Mouse (Mus musculus) MEL (cell line): ENCODE data around the gene Map3k20. TPM values are rescaled to one million over a fixed set of nuclear protein-coding genes. Genes with fewer than 3 reads are reported as not detected.

Experiments used
- DNase-seq: peaks from one replicate; pipeline ENCODE4 v3.0.0; 2011; ENCODE audit warnings: low read depth, low spot score
- H3K27ac ChIP-seq: 2 replicates; pipeline ENCODE4 v1.5.1; 2012; ENCODE audit warnings: low read depth, mild to moderate bottlenecking, control low read depth, low read length, moderate library complexity; ENCODE audit not compliant: control insufficient read depth
- H3K27me3 ChIP-seq, 2 experiments: fragments of 150-350 bp in 1 of 2; sonication (generic) in 1 of 2; 2 replicates each; pipeline ENCODE4 v1.6.1; 2012; ENCODE audit warnings: low read length in 2 of 2, mild to moderate bottlenecking in 2 of 2, improper control_type of control experiment in 1 of 2, moderate library complexity in 1 of 2; ENCODE audit not compliant: insufficient read depth in 2 of 2, control insufficient read depth in 1 of 2
- H3K36me3 ChIP-seq, 2 experiments: 2 replicates each; pipeline ENCODE4 v1.6.1; 2012 to 2014; ENCODE audit warnings: low read length in 2 of 2, improper control_type of control experiment in 1 of 2, inconsistent platforms in 1 of 2, mild to moderate bottlenecking in 1 of 2; ENCODE audit not compliant: insufficient read depth in 2 of 2, control insufficient read depth in 1 of 2
- H3K4me1 ChIP-seq, 2 experiments: fragments of 150-350 bp in 1 of 2; sonication (generic) in 1 of 2; 2 replicates each; pipeline ENCODE4 v1.6.1; 2012; ENCODE audit warnings: low read length in 2 of 2, improper control_type of control experiment in 1 of 2, mild to moderate bottlenecking in 1 of 2; ENCODE audit not compliant: insufficient read depth in 2 of 2, control insufficient read depth in 1 of 2
- H3K4me3 ChIP-seq, 2 experiments: fragments of 150-350 bp in 1 of 2; sonication (generic) in 1 of 2; 2 replicates each; pipeline ENCODE4 v1.5.1; 2012; ENCODE audit warnings: low read depth in 2 of 2, low read length in 2 of 2, mild to moderate bottlenecking in 2 of 2, moderate library complexity in 2 of 2, control low read depth in 1 of 2, improper control_type of control experiment in 1 of 2; ENCODE audit not compliant: control insufficient read depth in 1 of 2, insufficient read depth in 1 of 2
- H3K79me2 ChIP-seq: 2 replicates; pipeline ENCODE4 v1.6.1; 2012; ENCODE audit warnings: mild to moderate bottlenecking, low read length, moderate library complexity; ENCODE audit not compliant: control insufficient read depth, poor library complexity, insufficient read depth
- H3K9ac ChIP-seq: 2 replicates; pipeline ENCODE4 v1.6.1; 2012; ENCODE audit warnings: low read depth, mild to moderate bottlenecking, control low read depth, low read length, moderate library complexity; ENCODE audit not compliant: control insufficient read depth, poor library complexity, severe bottlenecking
- H3K9me3 ChIP-seq: fragments of 150-350 bp; sonication (generic); replicated peaks from 2 replicates; pipeline ENCODE4 v1.6.1; 2012; ENCODE audit warnings: mild to moderate bottlenecking, low read length, improper control_type of control experiment, moderate library complexity; ENCODE audit not compliant: insufficient read depth
- BHLHE40 ChIP-seq: IDR thresholded peaks from 2 replicates; pipeline ENCODE4 v1.6.1; 2012; ENCODE audit warnings: low read depth, mild to moderate bottlenecking, inconsistent platforms, low read length, improper control_type of control experiment, borderline replicate concordance
- CTCF ChIP-seq, 3 experiments: IDR thresholded peaks in 2 of 3; conservative IDR thresholded peaks in 1 of 3; 2 replicates each; pipeline ENCODE4 v1.5.1; 2011 to 2012; ENCODE audit warnings: low read length in 3 of 3, low read depth in 2 of 3, mild to moderate bottlenecking in 2 of 3, improper control_type of control experiment in 1 of 3, inconsistent platforms in 1 of 3, mixed read lengths in 1 of 3, moderate library complexity in 1 of 3; ENCODE audit not compliant: control insufficient read depth in 1 of 3, insufficient read depth in 1 of 3, poor library complexity in 1 of 3, severe bottlenecking in 1 of 3
- ETS1 ChIP-seq: IDR thresholded peaks from 2 replicates; pipeline ENCODE4 v1.6.1; 2012; ENCODE audit warnings: low read depth, mild to moderate bottlenecking, inconsistent platforms, low read length, improper control_type of control experiment, moderate library complexity
- GATA1 ChIP-seq: IDR thresholded peaks from 2 replicates; pipeline ENCODE4 v1.6.1; 2011; ENCODE audit warnings: low read depth, low read length, improper control_type of control experiment
- KAT2A ChIP-seq: conservative IDR thresholded peaks from 2 replicates; pipeline ENCODE4 v1.6.1; 2012; ENCODE audit warnings: low read depth, low read length, improper control_type of control experiment, inconsistent platforms
- MAZ ChIP-seq: IDR thresholded peaks from 2 replicates; pipeline ENCODE4 v1.6.1; 2012; ENCODE audit warnings: low read depth, mild to moderate bottlenecking, inconsistent platforms, low read length, improper control_type of control experiment
- MYC ChIP-seq: IDR thresholded peaks from 2 replicates; pipeline ENCODE4 v1.6.1; 2011; ENCODE audit warnings: low read depth, mild to moderate bottlenecking, low read length, improper control_type of control experiment, moderate library complexity
- POLR2A ChIP-seq, 2 experiments: IDR thresholded peaks; 2 replicates each; pipeline ENCODE4 v1.6.1; 2011 to 2012; ENCODE audit warnings: low read length in 2 of 2, mild to moderate bottlenecking in 2 of 2, control low read depth in 1 of 2, improper control_type of control experiment in 1 of 2, low read depth in 1 of 2, moderate library complexity in 1 of 2; ENCODE audit not compliant: control insufficient read depth in 1 of 2, insufficient read depth in 1 of 2, poor library complexity in 1 of 2
- POLR2AphosphoS2 ChIP-seq: IDR thresholded peaks from 2 replicates; pipeline ENCODE4 v1.6.1; 2011; ENCODE audit warnings: low read length, improper control_type of control experiment
- POLR2AphosphoS5 ChIP-seq: IDR thresholded peaks from 2 replicates; pipeline ENCODE4 v1.6.1; 2012; ENCODE audit warnings: low read depth, borderline replicate concordance, mild to moderate bottlenecking, inconsistent platforms, low read length, moderate library complexity, mixed read lengths
- TCF12 ChIP-seq: IDR thresholded peaks from 2 replicates; pipeline ENCODE4 v1.6.1; 2014; ENCODE audit warnings: low read depth, mild to moderate bottlenecking, inconsistent platforms, low read length, improper control_type of control experiment, moderate library complexity
- UBTF ChIP-seq: IDR thresholded peaks from 2 replicates; pipeline ENCODE4 v1.6.1; 2012; ENCODE audit warnings: low read depth, mild to moderate bottlenecking, inconsistent platforms, low read length, improper control_type of control experiment, moderate library complexity, borderline replicate concordance; ENCODE audit not compliant: insufficient read depth
- USF1 ChIP-seq: IDR thresholded peaks from 2 replicates; pipeline ENCODE4 v1.6.1; 2014; ENCODE audit warnings: low read depth, mild to moderate bottlenecking, inconsistent platforms, low read length, improper control_type of control experiment, moderate library complexity
- ZMIZ1 ChIP-seq: IDR thresholded peaks from 2 replicates; pipeline ENCODE4 v1.6.1; 2012; ENCODE audit warnings: low read depth, mild to moderate bottlenecking, inconsistent platforms, low read length, improper control_type of control experiment, moderate library complexity
- ZNF384 ChIP-seq: IDR thresholded peaks from 2 replicates; pipeline ENCODE4 v1.6.1; 2012; ENCODE audit warnings: low read depth, mild to moderate bottlenecking, inconsistent platforms, low read length, improper control_type of control experiment
- polyA plus RNA-seq, 2 experiments: library from polyadenylated mRNA; stranded (reverse) in 1 of 2; unstranded in 1 of 2; fragments of >175 nt in 1 of 2; fragments of >200 nt in 1 of 2; gene quantifications; 2 replicates each; pipeline versions ENCODE4 v1.2.1 to v1.2.4; 2012; ENCODE audit warnings: low replicate concordance in 2 of 2, low read depth in 1 of 2; ENCODE audit not compliant: insufficient read length in 2 of 2, insufficient read depth in 1 of 2, missing spikeins in 1 of 2
- total RNA-seq: library from RNA; depleted of rRNA; stranded (reverse); fragments of 300-350 nt; gene quantifications from 2 replicates; pipeline ENCODE4 v1.2.3, GENCODE M21; 2012

Map3k20 gene
- total and polyA plus RNA-seq, 3 experiments, result 7.4 to 9.6 TPM; not detected in 1

DNA sequence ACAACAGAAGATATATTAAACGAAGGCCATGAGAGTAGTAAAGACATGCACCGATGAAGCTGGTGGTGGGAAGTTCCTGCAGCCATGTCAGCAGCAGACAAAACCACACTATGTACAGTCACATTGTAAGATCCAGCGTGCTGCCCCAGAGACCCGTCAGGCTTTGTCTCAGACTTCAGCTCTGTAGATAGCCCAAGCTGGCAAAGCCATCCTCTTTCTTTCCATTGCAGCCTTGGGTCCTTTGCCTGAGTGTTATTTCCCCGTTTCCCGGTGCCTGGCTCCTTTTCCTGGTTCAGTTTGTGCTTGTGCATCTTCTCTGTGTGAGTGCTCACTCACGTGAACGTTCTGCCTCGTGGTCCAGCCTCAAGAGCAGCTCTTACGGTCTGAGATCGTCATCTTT lies 39.1 kb upstream of the Map3k20 start:
- no peak for DNase-seq
- Histone ChIP-seq H3K27ac (no peak overlapping the region), H3K4me1 (no peaks in the 10 kb centered on the region), H3K9me3 (no peaks in the 10 kb centered on the region), H3K36me3 (no peaks in the 10 kb centered on the region), H3K79me2 (no peaks in the 10 kb centered on the region), H3K4me3 (no peak overlapping the region), H3K27me3 (peaks cover 0 to 13% of the 10 kb centered on the region in 2 experiments; a peak in 3 of 4 replicates), H3K9ac (no peak overlapping the region)
- TF ChIP-seq ETS1 (no peak), TCF12 (no peak), ZMIZ1 (no peak), BHLHE40 (no peak), POLR2AphosphoS5 (no peak), KAT2A (no peak), UBTF (no peak), POLR2AphosphoS2 (no peak), GATA1 (no peak), MYC (no peak)

DNA sequence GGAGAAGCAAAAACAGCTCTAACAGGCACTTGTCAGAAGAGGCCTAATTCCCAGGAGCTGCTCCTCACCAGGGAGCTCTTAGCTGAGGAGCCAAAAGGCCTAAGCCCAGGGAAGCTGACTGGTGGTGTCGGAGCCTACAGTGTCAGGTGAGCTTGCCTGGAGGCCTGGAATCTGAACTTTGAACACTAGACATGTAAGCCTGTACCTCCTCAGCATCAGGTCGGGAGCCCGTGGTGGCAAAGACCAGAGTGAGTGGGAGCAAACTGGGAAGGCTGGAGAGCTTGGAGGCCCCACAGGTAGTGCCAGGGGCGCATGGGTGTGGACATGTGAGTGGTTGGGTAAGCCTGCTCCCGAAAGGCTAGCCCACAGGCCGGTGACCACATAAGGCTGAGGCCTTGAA lies 37.6 kb upstream of the Map3k20 start:
- Histone ChIP-seq H3K4me1 (no peaks in the 10 kb centered on the region), H3K27me3 (peaks cover 0 to 13% of the 10 kb centered on the region in 2 experiments; a peak in 3 of 4 replicates), H3K27ac (no peak overlapping the region), H3K36me3 (no peaks in the 10 kb centered on the region), H3K9me3 (no peaks in the 10 kb centered on the region), H3K4me3 (no peak overlapping the region), H3K9ac (no peak overlapping the region), H3K79me2 (no peaks in the 10 kb centered on the region)
- TF ChIP-seq ETS1 (no peak), POLR2A (IDR thresholded peaks at IDR 0.05; ENCODE audit: control insufficient read depth in 1 of 2, insufficient read depth in 1 of 2, low read depth in 1 of 2, low read length in 2 of 2, poor library complexity in 1 of 2) (no peak), MAZ (no peak), CTCF (IDR thresholded peaks at IDR 0.05 in 2 of 3, conservative IDR thresholded peaks at IDR 0.05 in 1 of 3; ENCODE audit: control insufficient read depth in 1 of 3, insufficient read depth in 1 of 3, low read depth in 2 of 3, low read length in 3 of 3, poor library complexity in 1 of 3, severe bottlenecking in 1 of 3) (no peak), USF1 (no peak), UBTF (no peak), ZNF384 (no peak)
- no peak for DNase-seq
